Mouse (Mus musculus) C2C12 (cell line): ENCODE results near the gene Kcnd3. TPM values are rescaled to one million over a fixed set of nuclear protein-coding genes. Genes with fewer than 3 reads are reported as not detected.

Experiments
- H3K27me3 ChIP-seq: one replicate; pipeline ENCODE4 v1.6.1; 2011; ENCODE audit not compliant: control insufficient read depth, insufficient read depth, insufficient read length
- H3K36me3 ChIP-seq: one replicate; pipeline ENCODE4 v1.6.1; 2011; ENCODE audit not compliant: control insufficient read depth, insufficient read depth
- H3K4me3 ChIP-seq: one replicate; pipeline ENCODE4 v1.5.1; 2011; ENCODE audit warnings: mild to moderate bottlenecking, control low read depth; ENCODE audit not compliant: poor library complexity, insufficient read depth, severe bottlenecking
- H3K79me2 ChIP-seq: one replicate; pipeline ENCODE4 v1.6.1; 2011; ENCODE audit not compliant: control insufficient read depth, insufficient read depth
- H3K79me3 ChIP-seq: one replicate; pipeline ENCODE4 v1.6.1; 2011; ENCODE audit warnings: low read depth, control low read depth
- H3ac ChIP-seq: one replicate; pipeline ENCODE3; 2011; ENCODE audit warnings: low read depth; ENCODE audit not compliant: control insufficient read depth, insufficient read length
- CEBPB ChIP-seq: IDR thresholded peaks from one replicate; pipeline ENCODE4 v1.6.1; 2011; ENCODE audit warnings: low read depth, mild to moderate bottlenecking, control low read depth, moderate library complexity
- CTCF ChIP-seq: IDR thresholded peaks from one replicate; pipeline ENCODE4 v1.5.1; 2011; ENCODE audit not compliant: control insufficient read depth, insufficient read depth, insufficient read length
- FOSL1 ChIP-seq: IDR thresholded peaks from one replicate; pipeline ENCODE4 v1.8.0; 2011; ENCODE audit warnings: mild to moderate bottlenecking, low read length; ENCODE audit not compliant: poor library complexity, insufficient read depth, severe bottlenecking
- MAX ChIP-seq: IDR thresholded peaks from one replicate; pipeline ENCODE4 v1.6.1; 2011; ENCODE audit warnings: mild to moderate bottlenecking, control low read depth
- MYOD1 ChIP-seq: IDR thresholded peaks from one replicate; pipeline ENCODE4 v1.6.1; 2011; ENCODE audit warnings: low read depth; ENCODE audit not compliant: control insufficient read depth, insufficient read length
- MYOG ChIP-seq: IDR thresholded peaks from one replicate; pipeline ENCODE4 v1.6.1; 2011; ENCODE audit not compliant: control insufficient read depth, insufficient read length; ENCODE audit errors: extremely low read depth
- USF1 ChIP-seq: IDR thresholded peaks from one replicate; pipeline ENCODE4 v1.6.1; 2011; ENCODE audit warnings: low read depth, mild to moderate bottlenecking, control low read depth, moderate library complexity
- polyA plus RNA-seq: library from polyadenylated mRNA; unstranded; fragments of >200 nt; fragmentation: generic; extraction: Trizol; gene quantifications from one replicate; pipeline ENCODE4 v1.2.1, GENCODE M21; 2012; ENCODE audit warnings: missing spikeins

The Kcnd3 gene
- polyA plus RNA-seq, 1 experiment, result 0.01 TPM

DNA sequence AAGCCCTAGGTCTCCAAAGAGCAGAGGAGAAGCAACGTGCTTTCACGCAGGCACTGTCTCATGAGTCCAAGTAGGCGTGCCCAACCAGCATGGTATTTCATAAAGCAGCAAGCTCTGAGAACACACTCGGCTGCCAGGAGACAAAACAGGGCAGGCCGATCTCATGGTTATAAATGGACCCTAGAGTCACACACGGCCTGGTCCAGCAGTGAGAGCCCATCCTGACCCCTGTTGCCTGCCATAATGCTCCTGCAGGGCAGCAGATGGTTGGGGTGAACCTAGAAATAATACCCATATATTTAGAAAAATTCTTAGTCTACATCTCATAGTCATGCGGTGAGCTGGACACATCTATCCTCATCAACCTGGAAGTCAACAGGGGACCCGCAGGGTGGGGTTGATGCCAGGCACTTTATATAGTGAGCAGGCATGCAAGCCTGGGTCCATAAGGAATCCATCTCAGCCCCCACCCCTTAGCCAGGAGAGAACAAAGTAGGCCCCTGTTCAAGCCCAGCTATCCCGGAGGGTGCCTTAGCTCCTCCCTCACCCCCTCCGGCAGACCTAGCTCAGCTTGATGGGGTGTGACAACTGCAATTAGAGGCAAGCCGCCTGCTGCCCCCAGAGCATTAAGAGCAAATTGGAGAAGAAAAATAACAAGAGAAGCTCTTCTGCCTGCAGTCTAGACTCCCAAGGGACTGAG, 265.9 kb downstream of the Kcnd3 start:
- H3K36me3 ChIP-seq, result peaks cover 5% of the 10 kb centered on the region
- no peak overlapping the region for H3K4me3 ChIP-seq
- H3K79me3 ChIP-seq, result no peaks in the 10 kb centered on the region
- H3K27me3 ChIP-seq, result no peaks in the 10 kb centered on the region
- no peak overlapping the region for H3ac ChIP-seq
- H3K79me2 ChIP-seq, result no peaks in the 10 kb centered on the region
- TF ChIP-seq MYOD1 (no peak), CTCF (no peak), CEBPB (no peak), USF1 (no peak), FOSL1 (no peak), MYOG (no peak), MAX (no peak)

DNA sequence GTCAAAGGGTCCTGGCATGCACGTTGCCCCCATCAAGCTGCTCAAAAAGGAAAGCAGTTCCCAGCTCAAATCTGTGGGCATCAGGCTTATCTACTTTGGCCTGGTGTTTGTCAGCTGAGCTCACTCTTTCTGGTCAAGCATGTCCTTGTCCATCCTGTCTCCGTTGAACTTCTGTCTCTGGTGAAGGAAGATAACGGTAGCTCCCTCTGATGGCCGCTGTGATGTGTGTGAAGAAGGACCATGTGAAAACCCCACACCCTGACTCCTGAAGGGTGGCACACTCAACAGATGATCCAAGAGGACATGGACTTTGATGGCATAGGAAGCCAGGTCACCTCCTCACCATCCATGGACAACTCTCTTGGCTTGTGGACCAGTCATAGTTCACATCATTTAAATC, 266.6 kb downstream of the Kcnd3 start:
- Histone ChIP-seq H3ac (no peak overlapping the region), H3K79me2 (no peaks in the 10 kb centered on the region), H3K4me3 (no peak overlapping the region), H3K36me3 (peaks cover 5% of the 10 kb centered on the region), H3K79me3 (no peaks in the 10 kb centered on the region), H3K27me3 (no peaks in the 10 kb centered on the region)
- no peak for TF ChIP-seq MAX

DNA sequence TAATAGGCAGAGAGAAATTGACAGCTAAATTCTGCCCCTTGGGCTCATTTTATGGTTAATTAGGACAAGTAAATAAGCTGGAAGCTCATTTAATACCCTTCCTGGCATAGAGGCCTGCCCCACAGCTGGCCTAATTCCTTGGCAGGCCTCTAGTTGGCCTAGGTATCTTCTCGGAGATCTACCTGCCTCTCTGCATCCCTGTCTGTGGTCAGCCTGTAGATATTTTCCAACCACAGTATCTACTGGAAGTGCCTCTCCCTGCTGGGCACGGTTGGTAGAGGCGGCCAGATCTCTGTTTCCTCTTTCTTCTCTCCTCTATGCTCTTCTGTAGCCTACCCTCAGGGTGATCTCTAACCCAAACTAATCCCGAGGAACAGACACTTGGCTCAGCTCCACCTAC, 267.8 kb downstream of the Kcnd3 start:
- H3K79me2 ChIP-seq, result no peaks in the 10 kb centered on the region

DNA sequence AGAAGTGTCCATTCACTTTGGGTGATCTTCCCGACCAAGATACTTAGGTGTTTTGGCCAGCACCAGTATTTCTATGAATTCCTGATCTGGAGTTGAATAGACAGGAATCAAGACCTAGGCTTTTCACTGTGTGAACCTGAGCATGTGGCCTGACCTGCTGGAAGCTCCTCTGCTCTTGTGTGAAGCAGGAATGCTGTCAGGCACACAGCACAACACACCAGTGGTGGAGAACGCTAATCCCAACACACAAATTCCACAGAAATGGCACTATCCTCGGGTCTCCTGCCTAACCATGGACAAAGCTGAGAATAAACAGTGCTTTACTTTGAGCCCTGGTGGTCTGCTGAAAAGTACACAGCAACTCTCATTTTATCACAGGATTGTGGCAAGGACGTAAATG, 268.4 kb downstream of the Kcnd3 start:
- Histone ChIP-seq H3K27me3 (no peaks in the 10 kb centered on the region), H3K36me3 (peaks cover 5% of the 10 kb centered on the region), H3K79me2 (no peaks in the 10 kb centered on the region), H3K79me3 (no peaks in the 10 kb centered on the region), H3ac (no peak overlapping the region), H3K4me3 (no peak overlapping the region)
- TF ChIP-seq MYOD1 (no peak), CTCF (no peak), CEBPB (no peak), USF1 (no peak), FOSL1 (no peak), MAX (no peak), MYOG (no peak)

More for the DNA sequence above, 267.8 kb downstream of the Kcnd3 start:
- Histone ChIP-seq H3K27me3 (no peaks in the 10 kb centered on the region), H3ac (no peak overlapping the region), H3K36me3 (peaks cover 5% of the 10 kb centered on the region), H3K79me3 (no peaks in the 10 kb centered on the region), H3K4me3 (no peak overlapping the region)
- TF ChIP-seq FOSL1 (no peak), CTCF (no peak), MYOD1 (no peak), CEBPB (no peak), USF1 (no peak), MAX (no peak), MYOG (no peak)

DNA sequence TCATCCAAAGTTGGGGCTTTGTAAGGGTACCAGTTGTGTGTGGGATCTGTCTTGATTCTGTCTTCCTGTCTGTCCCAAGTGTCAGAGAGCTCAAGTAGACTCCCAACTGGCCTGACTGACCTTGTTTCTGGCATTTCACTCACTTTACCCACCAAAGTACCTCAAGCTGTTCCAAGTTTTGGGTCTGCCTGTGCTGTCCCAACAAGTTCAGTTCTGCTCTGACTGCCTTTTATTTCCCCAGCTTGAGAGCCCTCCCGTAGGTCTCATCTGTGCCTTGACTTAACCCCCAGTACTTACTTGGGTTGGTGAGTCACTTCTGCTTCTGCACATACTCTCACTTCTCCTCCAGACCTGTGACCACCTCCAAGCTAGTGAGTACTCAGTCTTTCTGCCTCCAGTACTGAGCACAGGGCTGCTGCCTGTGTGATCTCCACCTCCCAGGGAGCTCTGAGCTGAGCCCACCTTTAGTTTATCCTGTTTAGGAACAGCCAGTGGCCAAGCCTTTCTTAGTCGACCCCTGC, 269.6 kb downstream of the Kcnd3 start:
- H3K27me3 ChIP-seq, result no peaks in the 10 kb centered on the region
- TF ChIP-seq CTCF (no peak), USF1 (no peak), MYOD1 (no peak), FOSL1 (no peak), MAX (no peak), CEBPB (no peak), MYOG (no peak)
- H3K79me3 ChIP-seq, result no peaks in the 10 kb centered on the region
- H3ac ChIP-seq, result no peak overlapping the region
- H3K79me2 ChIP-seq, result no peaks in the 10 kb centered on the region
- H3K36me3 ChIP-seq, result peaks cover under 1% of the 10 kb centered on the region
- H3K4me3 ChIP-seq, result no peak overlapping the region

DNA sequence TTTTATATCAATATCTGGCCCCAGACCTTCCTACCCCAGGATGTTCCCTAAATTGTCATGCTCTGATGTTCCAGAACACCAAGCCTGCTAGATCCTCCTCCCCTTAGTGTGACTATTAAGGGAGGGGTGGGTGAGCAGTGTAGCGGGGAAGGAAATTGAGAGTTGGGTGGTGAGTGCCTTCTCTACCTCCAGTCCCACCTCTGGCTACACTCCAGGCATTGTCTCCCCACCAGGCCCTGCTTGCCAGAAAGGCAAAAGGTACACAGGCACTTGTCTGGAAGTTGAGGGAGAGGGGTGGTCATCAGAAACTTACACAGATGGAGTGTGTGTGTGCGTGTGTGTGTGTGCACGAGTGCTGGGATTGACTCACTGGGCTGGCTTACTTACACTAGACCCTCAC, 270.4 kb downstream of the Kcnd3 start:
- Histone ChIP-seq H3K4me3 (no peak overlapping the region), H3K27me3 (no peaks in the 10 kb centered on the region), H3K36me3 (no peaks in the 10 kb centered on the region), H3K79me3 (no peaks in the 10 kb centered on the region), H3ac (no peak overlapping the region), H3K79me2 (no peaks in the 10 kb centered on the region)
- TF ChIP-seq USF1 (no peak), MYOD1 (no peak), CTCF (no peak), MAX (no peak), CEBPB (no peak), MYOG (no peak), FOSL1 (no peak)

Other genes starting within 250 kb of the Kcnd3 start
- gene Ddx20, start 235.2 kb downstream of the Kcnd3 start, polyA plus RNA-seq, result 15.7 TPM